Comparison of ENCODE assay signal across 1 mouse cellular context in genomic region chr11:70029130-70029801, GRCm38 (mm10).
TF ChIP-seq lines count a peak whose summit lies in the region.

No protein-coding gene starts in this region.

TF ChIP-seq in CH12.LX, 34 proteins besides CTCF, POLR2A, EP300 and RAD21:
- TF ChIP-seq JUND (conservative IDR thresholded peaks at IDR 0.05; ENCODE audit: low read depth, low read length): no peak
- TF ChIP-seq NELFE (IDR thresholded peaks at IDR 0.05; ENCODE audit: low read depth, low read length): no peak
- no peak for TF ChIP-seq E2F4 (IDR thresholded peaks at IDR 0.05; ENCODE audit: insufficient replicate concordance, low read depth, low read length)
- peak; percentile 98 for TF ChIP-seq MXI1 (IDR thresholded peaks at IDR 0.05; ENCODE audit: low read depth, low read length)
- TF ChIP-seq MYC (IDR thresholded peaks at IDR 0.05; ENCODE audit: low read depth, low read length): peak; percentile 60; the same call in 1 of the 2 replicates
- TF ChIP-seq ZNF384 (IDR thresholded peaks at IDR 0.05; ENCODE audit: low read depth, low read length): no peak
- no peak for TF ChIP-seq ETS1 (conservative IDR thresholded peaks at IDR 0.05; ENCODE audit: low read depth, low read length)
- no peak for TF ChIP-seq USF2 (conservative IDR thresholded peaks at IDR 0.05; ENCODE audit: low read depth, low read length)
- no peak for TF ChIP-seq POLR2AphosphoS2 (IDR thresholded peaks at IDR 0.05; ENCODE audit: low read depth, low read length)
- no peak for TF ChIP-seq SMC3 (IDR thresholded peaks at IDR 0.05; ENCODE audit: low read depth, low read length)
- TF ChIP-seq HCFC1 (IDR thresholded peaks at IDR 0.05; ENCODE audit: low read depth, low read length): peak; percentile 67
- no peak for TF ChIP-seq ZC3H11A (IDR thresholded peaks at IDR 0.05; ENCODE audit: low read depth, low read length)
- TF ChIP-seq USF1 (IDR thresholded peaks at IDR 0.05; ENCODE audit: low read depth, low read length): no peak
- peak; percentile 56; the same call in 1 of the 2 replicates for TF ChIP-seq TBP (conservative IDR thresholded peaks at IDR 0.05; ENCODE audit: low read depth, low read length)
- TF ChIP-seq MEF2A (IDR thresholded peaks at IDR 0.05; ENCODE audit: borderline replicate concordance, low read depth, low read length): no peak; the same call in 1 of the 2 replicates
- TF ChIP-seq IRF4 (IDR thresholded peaks at IDR 0.05; ENCODE audit: low read depth, low read length): no peak
- no peak for TF ChIP-seq TCF12 (IDR thresholded peaks at IDR 0.05; ENCODE audit: low read depth, low read length)
- TF ChIP-seq ZMIZ1 (IDR thresholded peaks at IDR 0.05; ENCODE audit: low read depth, low read length): no peak
- peak; percentile 59; the same call in 1 of the 2 replicates for TF ChIP-seq SIN3A (IDR thresholded peaks at IDR 0.05; ENCODE audit: low read length)
- TF ChIP-seq UBTF (IDR thresholded peaks at IDR 0.05; ENCODE audit: low read depth, low read length): no peak
- peak; percentile 84; the same call in 1 of the 2 replicates for TF ChIP-seq MAZ (IDR thresholded peaks at IDR 0.05; ENCODE audit: low read depth, low read length)
- TF ChIP-seq ZKSCAN1 (IDR thresholded peaks at IDR 0.05; ENCODE audit: borderline replicate concordance, low read depth, low read length): no peak
- TF ChIP-seq CHD1 (IDR thresholded peaks at IDR 0.05; ENCODE audit: low read depth, low read length): no peak
- no peak for TF ChIP-seq GABPA (IDR thresholded peaks at IDR 0.05; ENCODE audit: insufficient replicate concordance, low read depth, low read length)
- peak; percentile 24; the same call in 1 of the 2 replicates for TF ChIP-seq BHLHE40 (IDR thresholded peaks at IDR 0.05; ENCODE audit: low read depth, low read length)
- peak; percentile 86 for TF ChIP-seq CHD2 (IDR thresholded peaks at IDR 0.05; ENCODE audit: low read length)
- TF ChIP-seq JUN (IDR thresholded peaks at IDR 0.05; ENCODE audit: insufficient read depth, low read depth, low read length): no peak
- no peak for TF ChIP-seq PAX5 (IDR thresholded peaks at IDR 0.05; ENCODE audit: low read length)
- TF ChIP-seq RCOR1 (conservative IDR thresholded peaks at IDR 0.05; ENCODE audit: low read depth, low read length): no peak
- no peak for TF ChIP-seq NRF1 (IDR thresholded peaks at IDR 0.05; ENCODE audit: low read depth, low read length)
- peak; percentile 80 for TF ChIP-seq ELF1 (IDR thresholded peaks at IDR 0.05; ENCODE audit: low read depth, low read length)
- TF ChIP-seq KAT2A (IDR thresholded peaks at IDR 0.05; ENCODE audit: insufficient replicate concordance, low read length): no peak
- TF ChIP-seq MAFK (IDR thresholded peaks at IDR 0.05; ENCODE audit: insufficient replicate concordance, low read length): no peak
- no peak for TF ChIP-seq MAX (IDR thresholded peaks at IDR 0.05; ENCODE audit: low read length)
